In the genomic region with DNA sequence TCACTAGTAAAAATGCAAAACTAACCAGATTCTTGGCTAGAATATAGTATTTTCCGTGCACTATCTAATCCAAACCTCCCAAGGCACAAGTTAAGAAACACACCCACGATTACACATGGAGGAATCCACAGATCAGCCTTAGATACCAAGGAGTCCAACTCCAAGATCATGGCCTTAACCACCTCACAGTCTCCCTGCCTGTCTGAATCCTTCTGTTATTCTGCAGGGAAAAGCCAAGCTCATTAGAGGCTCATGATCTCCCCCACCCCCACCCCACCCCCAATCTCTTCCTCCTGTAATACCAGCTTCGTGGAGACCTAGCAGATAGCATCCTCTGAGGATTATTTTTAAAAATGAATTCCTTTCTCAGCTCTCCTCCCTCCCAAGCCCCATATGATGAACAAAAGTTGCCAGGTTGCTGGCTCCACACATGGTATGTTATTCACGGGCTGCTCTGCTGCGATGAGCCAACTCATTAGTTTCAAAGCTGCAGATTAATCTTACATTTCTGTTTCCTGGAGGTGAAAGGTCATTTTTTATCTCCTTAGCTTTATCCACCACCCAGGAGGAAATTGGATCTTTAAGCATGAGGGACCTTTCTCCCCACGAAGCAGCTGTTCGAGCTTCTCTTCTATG, we compare ENCODE assay signal across 10 mouse cellular contexts. TPM values are rescaled to one million over a fixed set of nuclear protein-coding genes. Genes with fewer than 3 reads are reported as not detected.
DNase-seq lines count a peak whose midpoint lies in the region; ATAC-seq lines count a peak whose summit lies in the region.
"Had no signal": no experiment of that assay in that cellular context is flagged by ENCODE, and none has a peak within 500 bp of the region (broad histone marks: within the 10 kb centered on the region; RNA-seq: fewer than 3 reads in every experiment).

No protein-coding gene starts in this region.

- H3K9me3 ChIP-seq in forebrain, embryonic 13.5 days (replicated peaks) = no peaks in the 10 kb centered on the region
- H3K9me3 ChIP-seq in forebrain, embryonic 10.5 days = no peaks in the 10 kb centered on the region
- H3K9me3 ChIP-seq in hindbrain, embryonic 13.5 days = no peaks in the 10 kb centered on the region

- peak overlapping the region; percentile 25; the same call in 1 of the 2 replicates for H3K27ac ChIP-seq in forebrain, embryonic 13.5 days
- no peak overlapping the region for H3K27ac ChIP-seq in forebrain, embryonic 10.5 days
- peak overlapping the region; percentile 40; the same call in 1 of the 2 replicates for H3K27ac ChIP-seq in hindbrain, embryonic 13.5 days

- peak; percentile 38 for ATAC-seq in forebrain, embryonic 13.5 days
- no peak for ATAC-seq in hindbrain, embryonic 13.5 days (ENCODE audit: low FRiP score)

- DNase-seq in forebrain, embryonic 10.5 days (ENCODE audit: extremely low spot score, low spot score) = no peak
- DNase-seq in layer of hippocampus, adult 9-11 months = peak; percentile 45
- no peak for DNase-seq in layer of hippocampus, postnatal 25 days (ENCODE audit: extremely low spot score in 1 of 2, low spot score in 1 of 2)
- DNase-seq in NIH3T3 (ENCODE audit: low read depth) = peak; percentile 15
- no peak for DNase-seq in thymus, postnatal 25 days
- DNase-seq in thymus, postnatal 10 days (ENCODE audit: low spot score in 2 of 2) = no peak

- H3K4me2 ChIP-seq in forebrain, embryonic 13.5 days = no peak overlapping the region
- H3K4me2 ChIP-seq in hindbrain, embryonic 13.5 days = no peak overlapping the region

- H3K4me3 ChIP-seq in forebrain, embryonic 13.5 days = no peak overlapping the region
- H3K4me3 ChIP-seq in forebrain, embryonic 10.5 days = no peak overlapping the region
- no peak overlapping the region for H3K4me3 ChIP-seq in hindbrain, embryonic 13.5 days
- H3K4me3 ChIP-seq: gastrocnemius, adult 2 months; myocyte had no signal

- no peak overlapping the region for H3K9ac ChIP-seq in forebrain, embryonic 13.5 days
- H3K9ac ChIP-seq in hindbrain, embryonic 13.5 days = no peak overlapping the region

- H3K27me3 ChIP-seq in forebrain, embryonic 13.5 days = no peaks in the 10 kb centered on the region; the same call in 1 of the 2 replicates
- no peaks in the 10 kb centered on the region; the same call in 1 of the 2 replicates for H3K27me3 ChIP-seq in forebrain, embryonic 10.5 days (ENCODE audit: poor library complexity, severe bottlenecking)
- no peaks in the 10 kb centered on the region for H3K27me3 ChIP-seq in hindbrain, embryonic 13.5 days

- WGBS in forebrain, embryonic 13.5 days = 16% methylated on average over 7 of the region's 7 CpGs
- WGBS in forebrain, embryonic 10.5 days = 17% methylated on average over 7 of the region's 7 CpGs
- 21% methylated on average over 7 of the region's 7 CpGs for whole genome bisulfite sequencing in hindbrain, embryonic 13.5 days

- peaks cover 8% of the 10 kb centered on the region for H3K4me1 ChIP-seq in forebrain, embryonic 13.5 days
- H3K4me1 ChIP-seq in forebrain, embryonic 10.5 days = peaks cover 32% of the 10 kb centered on the region
- peaks cover 35% of the 10 kb centered on the region for H3K4me1 ChIP-seq in hindbrain, embryonic 13.5 days (replicated peaks)

- H3K36me3 ChIP-seq in forebrain, embryonic 13.5 days (ENCODE audit: poor library complexity, severe bottlenecking) = no peaks in the 10 kb centered on the region
- H3K36me3 ChIP-seq in forebrain, embryonic 10.5 days (replicated peaks) = no peaks in the 10 kb centered on the region
- no peaks in the 10 kb centered on the region for H3K36me3 ChIP-seq in hindbrain, embryonic 13.5 days

RNA-seq across cellular contexts. Expression of a gene that starts 21.5 kb away (rescaled TPM):
- 4.3 and 5.1 TPM in 2 replicates for polyA plus RNA-seq in forebrain, embryonic 13.5 days (2015; fragmentation: Nextera tagmentation; extraction: Ambion mirVana)
- 2.3 and 2.6 TPM in 2 replicates for polyA plus RNA-seq in forebrain, embryonic 10.5 days (2016; fragmentation: Nextera tagmentation; extraction: Ambion mirVana)
- total RNA-seq in layer of hippocampus, postnatal 25 days (2021) = 100 to 1,000 TPM; 200 to 203 TPM
- polyA plus RNA-seq in hindbrain, embryonic 13.5 days (2015; fragmentation: Nextera tagmentation; extraction: Ambion mirVana) = 14.2 and 14.3 TPM in 2 replicates

Comparison
In these comparisons a context has a peak if more than half of its experiments do, and no peak if none do; other contexts are left out.
1. DNase-seq: peak in layer of hippocampus, adult 9-11 months (single experiment) and NIH3T3 (single experiment); none in forebrain, embryonic 10.5 days (single experiment), layer of hippocampus, postnatal 25 days (0 of 2), thymus, postnatal 25 days (single experiment) and thymus, postnatal 10 days (0 of 2).